Mouse (Mus musculus) kidney, adult 18-20 months (tissue): Measurements from ENCODE around the gene P2ry10b.

ENCODE experiments used
- DNase-seq: peaks from one replicate; pipeline ENCODE4 v3.0.0; 2021

The P2ry10b gene

GRCm38 (mm10) chrX:107148681-107149080 is at the start of gene P2ry10b:
Gene P2ry10b (plus strand): TSS chrX:107148927.
- DNase-seq, result no peak

- DNase-seq, result no peak
Observed at GRCm38 (mm10) chrX:107116333-107116732, 32.4 kb upstream of the P2ry10b start.

GRCm38 (mm10) chrX:107116987-107117386 is 31.7 kb upstream of the P2ry10b start:
- no peak for DNase-seq

GRCm38 (mm10) chrX:107143184-107143583 is 5.5 kb upstream of the P2ry10b start:
- no peak for DNase-seq

GRCm38 (mm10) chrX:107143930-107144329 is 4.8 kb upstream of the P2ry10b start:
- no peak for DNase-seq

GRCm38 (mm10) chrX:107149391-107149993 is 765 bp downstream of the P2ry10b start:
- no peak for DNase-seq

- DNase-seq, result no peak
Observed at GRCm38 (mm10) chrX:107150027-107150426, 1.3 kb downstream of the P2ry10b start.

GRCm38 (mm10) chrX:107150752-107151515 is 2.2 kb downstream of the P2ry10b start:
- DNase-seq, result no peak

- DNase-seq, result no peak
Observed at GRCm38 (mm10) chrX:107156021-107156420, 7.3 kb downstream of the P2ry10b start.

- no peak for DNase-seq
Observed at GRCm38 (mm10) chrX:107160496-107160895, 11.8 kb downstream of the P2ry10b start.

- DNase-seq, result no peak
Observed at GRCm38 (mm10) chrX:107168281-107168680, 19.6 kb downstream of the P2ry10b start.

GRCm38 (mm10) chrX:107169128-107169527 is 20.4 kb downstream of the P2ry10b start:
- no peak for DNase-seq

- no peak for DNase-seq
Observed at GRCm38 (mm10) chrX:107178742-107179141, 30.0 kb downstream of the P2ry10b start.

GRCm38 (mm10) chrX:107217577-107218090 is 68.9 kb downstream of the P2ry10b start:
- DNase-seq, result no peak
